Mouse (Mus musculus) T-cell, adult 2 months (primary cell): Measurements from ENCODE around the gene Med13l.

Source experiments
- DNase-seq: peaks from one replicate; pipeline ENCODE4 v3.0.0; 2022; ENCODE audit warnings: low spot score

Gene Med13l

DNA sequence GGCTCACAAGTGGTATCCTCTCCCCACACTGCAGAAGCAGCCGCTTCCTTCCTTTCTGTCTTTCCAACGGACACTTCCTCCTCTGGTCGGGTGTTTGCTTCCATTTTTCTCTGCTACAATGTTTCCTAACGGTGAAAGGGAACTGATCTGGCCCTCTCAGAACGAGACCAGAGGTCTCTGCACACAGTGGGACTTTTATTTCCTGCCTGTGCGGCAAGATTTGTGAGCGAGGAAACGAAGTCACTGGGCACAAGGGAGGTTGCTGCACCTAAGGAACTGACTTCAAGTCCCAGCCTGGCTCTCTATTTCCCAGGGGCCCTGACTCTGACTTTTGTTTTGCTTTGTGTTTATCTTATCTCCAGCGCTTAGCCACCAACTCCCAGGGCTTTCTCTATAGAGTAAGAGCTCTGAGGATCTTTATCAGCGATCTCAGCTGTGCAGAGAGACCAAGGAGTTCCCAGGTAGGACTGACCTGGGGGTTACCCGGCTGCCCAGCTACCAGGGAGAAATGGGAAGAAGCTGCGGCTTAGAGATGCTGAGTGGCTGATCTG lies 4.0 kb upstream of the Med13l start:
- DNase-seq, result no peak

DNA sequence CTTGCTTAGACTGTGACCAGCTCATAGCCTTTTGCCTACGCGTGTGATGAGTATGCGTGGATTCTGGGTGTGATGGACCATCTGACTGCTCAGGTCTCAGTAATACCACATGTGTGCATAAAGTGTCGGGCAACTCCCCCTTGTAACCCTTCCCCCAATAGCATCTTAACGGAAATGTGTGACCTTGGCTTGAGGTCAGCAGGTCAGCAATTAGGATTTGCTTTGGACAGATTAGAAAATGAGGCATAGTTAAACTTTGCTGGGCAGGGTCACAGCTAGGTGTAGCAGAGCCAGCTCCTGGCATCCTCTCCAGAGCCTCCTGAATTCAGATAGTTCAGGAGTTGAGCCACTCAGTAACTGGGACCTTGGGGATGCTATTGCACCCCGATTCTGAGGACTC lies 1.6 kb upstream of the Med13l start:
- DNase-seq, result no peak

GRCm38 (mm10) chr5:118559584-118560384 lies 695 bp upstream of the Med13l start:
- DNase-seq, result peak; percentile 82

GRCm38 (mm10) chr5:118561086-118561987 lies 858 bp downstream of the Med13l start:
- DNase-seq, result peak; percentile 45

DNA sequence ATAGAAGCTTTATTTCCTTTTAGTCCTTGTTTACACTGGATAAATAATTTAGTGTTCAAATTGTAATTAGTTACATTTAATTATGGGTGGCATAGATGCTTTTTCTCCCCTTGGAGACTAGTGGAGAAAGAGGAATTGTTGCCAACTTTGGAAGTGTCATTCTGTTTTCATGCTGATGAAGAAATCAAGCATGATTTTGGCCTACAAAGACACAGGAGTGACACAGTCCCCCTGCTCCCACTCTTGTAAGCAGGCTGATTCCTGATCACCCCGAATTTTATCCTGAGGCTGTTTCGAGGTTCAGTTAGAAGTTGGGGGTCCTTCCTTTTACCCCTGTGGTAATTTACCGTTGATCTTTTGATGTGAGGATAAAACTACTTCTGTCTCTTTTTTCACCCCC lies 1.7 kb downstream of the Med13l start:
- no peak for DNase-seq

GRCm38 (mm10) chr5:118563590-118563989 lies 3.1 kb downstream of the Med13l start:
- DNase-seq, result no peak

DNA sequence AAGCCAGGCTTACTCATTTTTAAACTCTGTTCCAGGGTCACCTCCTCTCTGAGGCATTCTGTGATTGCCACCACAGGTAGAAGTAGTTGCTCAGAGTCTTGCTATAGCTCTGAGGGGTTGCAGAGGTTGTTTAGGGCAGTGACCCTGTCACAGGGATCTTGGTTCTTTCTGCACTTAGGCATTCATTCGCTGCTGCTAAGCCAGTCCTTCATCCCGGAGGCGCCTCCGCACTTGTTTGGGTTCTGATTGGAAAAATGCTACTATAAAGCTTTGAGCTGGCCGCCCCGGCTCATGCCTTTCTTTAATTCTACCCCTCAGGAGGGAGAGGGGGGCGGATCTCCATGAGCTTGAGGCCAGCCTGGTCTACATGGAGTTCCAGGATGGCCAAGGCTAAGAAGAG lies 6.9 kb downstream of the Med13l start:
- DNase-seq, result no peak

DNA sequence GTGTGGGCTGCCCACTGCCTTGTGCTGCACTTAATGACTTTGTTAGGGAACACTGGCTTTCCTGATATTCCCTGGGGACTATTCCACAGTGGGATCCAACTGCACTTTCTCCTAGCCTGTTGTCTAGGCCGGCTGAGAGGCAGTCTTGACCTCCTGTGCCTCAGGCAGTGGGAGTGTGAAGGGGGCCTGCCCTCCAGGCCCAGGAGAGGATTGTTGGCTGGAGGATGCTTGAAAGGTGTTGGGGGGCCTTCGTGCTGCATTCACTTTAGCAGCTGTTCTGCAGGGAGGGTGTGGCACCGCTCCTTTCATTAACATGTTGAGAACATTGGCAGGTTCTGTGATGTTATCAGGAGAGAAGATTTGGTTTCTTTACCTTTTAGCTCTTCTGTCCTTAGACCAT lies 8.5 kb downstream of the Med13l start:
- no peak for DNase-seq

- no peak for DNase-seq
These were observed 9.4 kb downstream of the Med13l start for GRCm38 (mm10) chr5:118569606-118570580.

- no peak for DNase-seq
These were observed 11.0 kb downstream of the Med13l start for GRCm38 (mm10) chr5:118571504-118571903.

- DNase-seq, result no peak
These were observed 13.8 kb downstream of the Med13l start for GRCm38 (mm10) chr5:118574236-118574635.

- no peak for DNase-seq
These were observed 14.5 kb downstream of the Med13l start for GRCm38 (mm10) chr5:118574997-118575396.

DNA sequence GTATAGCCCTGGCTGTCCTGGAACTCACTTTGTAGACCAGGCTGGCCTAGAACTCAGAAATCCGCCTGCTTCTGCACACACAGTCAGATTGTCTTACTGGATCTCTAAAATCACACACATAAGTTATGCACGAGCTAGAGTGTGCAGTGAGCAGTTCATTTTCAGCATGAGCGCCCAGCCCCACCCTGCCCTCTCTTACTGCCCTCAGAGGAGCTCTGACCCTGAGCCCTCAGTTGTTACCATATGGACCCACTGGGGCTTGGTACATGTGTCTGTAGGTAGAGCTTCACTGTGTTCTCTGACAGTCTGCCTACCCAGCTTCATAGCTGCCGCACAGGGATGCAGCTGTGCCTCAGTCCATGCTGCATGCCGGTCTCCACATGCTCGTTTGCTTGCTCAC lies 15.4 kb downstream of the Med13l start:
- no peak for DNase-seq

GRCm38 (mm10) chr5:118576731-118577130 lies 16.3 kb downstream of the Med13l start:
- DNase-seq, result no peak

GRCm38 (mm10) chr5:118585355-118585754 lies 24.9 kb downstream of the Med13l start:
- no peak for DNase-seq

DNA sequence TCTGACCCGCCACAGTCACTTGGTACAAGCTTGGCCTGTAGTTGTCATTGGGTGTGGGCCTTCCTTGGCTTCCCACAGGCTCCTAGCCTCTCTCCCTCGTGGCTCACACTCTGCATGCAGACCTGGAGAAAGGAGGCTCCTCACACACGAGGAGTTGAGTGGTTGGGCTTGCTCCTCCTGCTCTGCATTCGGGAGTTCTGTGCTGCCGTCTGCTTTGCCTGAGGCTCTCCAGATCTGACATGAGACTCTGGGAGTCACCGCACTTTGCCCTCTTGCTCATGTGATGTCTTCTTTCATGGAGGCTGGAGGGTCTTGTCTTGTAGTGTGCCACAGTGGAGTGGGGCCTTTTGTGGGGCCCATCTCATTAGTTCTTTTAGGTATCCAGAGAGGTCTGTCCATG lies 26.1 kb downstream of the Med13l start:
- no peak for DNase-seq

DNA sequence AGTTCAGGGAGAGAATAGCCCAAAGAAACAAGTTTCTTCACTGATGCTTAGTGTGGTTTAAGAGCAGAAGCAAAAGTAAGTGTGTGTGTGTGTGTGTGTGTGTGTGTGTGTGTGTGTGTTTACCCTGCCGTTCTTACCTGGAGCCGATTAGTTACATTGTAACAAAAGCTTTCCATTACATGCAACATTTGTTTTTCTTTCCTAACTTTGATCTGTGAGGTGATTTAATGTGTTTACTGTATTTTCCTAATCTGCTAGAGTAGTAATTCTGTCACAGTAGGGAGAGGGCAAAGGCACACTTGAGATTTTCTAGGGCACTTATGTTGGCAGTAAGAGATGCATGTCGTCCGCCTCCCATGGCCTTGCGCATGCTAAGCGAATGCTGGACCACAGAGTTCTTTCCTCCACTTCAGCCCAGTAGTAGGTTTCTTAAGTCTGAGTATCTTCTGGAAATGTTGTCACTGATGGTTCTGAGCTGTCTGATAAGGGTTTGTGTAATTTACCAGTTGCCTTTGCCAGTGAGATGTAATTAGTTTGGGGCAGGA lies 28.0 kb downstream of the Med13l start:
- DNase-seq, result no peak

GRCm38 (mm10) chr5:118589186-118589892 lies 28.9 kb downstream of the Med13l start:
- DNase-seq, result peak; percentile 26

GRCm38 (mm10) chr5:118590868-118591267 lies 30.4 kb downstream of the Med13l start:
- peak; percentile 34 for DNase-seq

DNA sequence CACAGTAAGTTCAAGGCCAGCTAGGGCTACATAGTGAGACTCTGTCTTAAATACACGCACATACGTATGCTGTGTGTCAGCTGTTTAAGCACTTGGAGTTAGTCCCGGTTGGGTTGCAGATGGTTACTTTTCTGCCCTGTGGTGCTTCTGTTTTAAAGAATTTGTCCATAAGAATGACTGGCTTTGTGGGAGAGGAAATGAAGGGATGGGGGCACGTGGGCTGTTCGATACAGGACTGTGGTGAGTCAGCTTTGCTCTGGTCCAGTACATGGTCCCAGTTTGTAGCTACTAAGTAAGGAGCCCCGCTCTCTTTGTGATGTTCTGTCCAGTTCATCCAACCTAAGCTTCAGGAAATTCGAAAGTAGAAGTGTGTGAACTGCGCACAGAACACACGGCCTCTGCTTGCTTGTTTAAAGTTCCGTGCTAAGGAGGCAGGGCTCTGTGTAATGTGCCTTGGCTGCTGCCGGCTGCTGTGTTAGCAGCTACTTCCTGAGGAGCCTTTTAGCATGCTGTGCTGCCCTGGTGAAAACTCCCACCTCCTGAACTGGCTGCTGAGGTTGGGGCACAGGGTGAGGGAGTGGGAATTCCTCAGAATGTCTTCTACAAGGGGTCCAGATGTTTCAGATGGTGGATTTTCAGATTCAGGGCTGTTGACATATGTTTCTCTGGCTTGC lies 31.5 kb downstream of the Med13l start:
- peak; percentile 30 for DNase-seq
